Mouse (Mus musculus) kidney, embryonic 15.5 days (tissue): ENCODE data around the gene Oog1. TPM values are rescaled to one million over a fixed set of nuclear protein-coding genes. Genes with fewer than 3 reads are reported as not detected.
A peak's percentile ranks its signal among the peaks of the same experiment; 100 is the strongest.
"Not testable (repeated sequence)": the region's sequence is repeated elsewhere in the genome, so short reads cannot be mapped to it uniquely, and the experiment has no call there.

ENCODE experiments used
- ATAC-seq: fragments of 200-750 bp; cut with Nextera tagmentation; replicated peaks from 2 replicates; pipeline ENCODE4 v1.8.0; 2017; ENCODE audit warnings: moderate TSS enrichment; ENCODE audit not compliant: low FRiP score
- H3K27ac ChIP-seq: fragments of 300-500 bp; sonication (generic); 2 replicates; pipeline ENCODE4 v1.5.1; 2015; ENCODE audit warnings: mild to moderate bottlenecking, inconsistent platforms
- H3K27me3 ChIP-seq: fragments of 300-500 bp; sonication (generic); 2 replicates; pipeline ENCODE4 v1.6.1; 2015; ENCODE audit warnings: inconsistent platforms
- H3K36me3 ChIP-seq: fragments of 300-500 bp; sonication (generic); 2 replicates; pipeline ENCODE4 v1.6.1; 2015; ENCODE audit warnings: inconsistent platforms
- H3K4me1 ChIP-seq: fragments of 300-500 bp; sonication (generic); 2 replicates; pipeline ENCODE4 v1.6.1; 2015; ENCODE audit warnings: inconsistent platforms
- H3K4me2 ChIP-seq: fragments of 300-500 bp; sonication (generic); 2 replicates; pipeline ENCODE4 v1.6.1; 2015; ENCODE audit warnings: moderate library complexity, mild to moderate bottlenecking, inconsistent platforms
- H3K4me3 ChIP-seq: fragments of 300-500 bp; sonication (generic); replicated peaks from 2 replicates; pipeline ENCODE4 v1.5.1; 2015; ENCODE audit warnings: mild to moderate bottlenecking, inconsistent platforms
- H3K9ac ChIP-seq: fragments of 300-500 bp; sonication (generic); 2 replicates; pipeline ENCODE4 v1.6.1; 2015; ENCODE audit warnings: mild to moderate bottlenecking, inconsistent platforms
- H3K9me3 ChIP-seq: fragments of 300-500 bp; sonication (generic); replicated peaks from 2 replicates; pipeline ENCODE4 v1.6.1; 2016; ENCODE audit warnings: inconsistent platforms
- WGBS: fragments of 180-500 bp; shearing (Covaris S2); methylation state at CpG from one replicate; pipeline ENCODE4 v1.1.7; 2015; ENCODE audit warnings: mixed read lengths; 5-methylcytosine and 5-hydroxymethylcytosine counted together
- polyA plus RNA-seq: library from polyadenylated mRNA; unstranded; fragments of >200 nt; fragmentation: Nextera tagmentation; extraction: Ambion mirVana; gene quantifications from 2 replicates; pipeline ENCODE4 v1.2.1, GENCODE M21; 2015

Oog1 gene
- not detected in 2 replicates for polyA plus RNA-seq

DNA sequence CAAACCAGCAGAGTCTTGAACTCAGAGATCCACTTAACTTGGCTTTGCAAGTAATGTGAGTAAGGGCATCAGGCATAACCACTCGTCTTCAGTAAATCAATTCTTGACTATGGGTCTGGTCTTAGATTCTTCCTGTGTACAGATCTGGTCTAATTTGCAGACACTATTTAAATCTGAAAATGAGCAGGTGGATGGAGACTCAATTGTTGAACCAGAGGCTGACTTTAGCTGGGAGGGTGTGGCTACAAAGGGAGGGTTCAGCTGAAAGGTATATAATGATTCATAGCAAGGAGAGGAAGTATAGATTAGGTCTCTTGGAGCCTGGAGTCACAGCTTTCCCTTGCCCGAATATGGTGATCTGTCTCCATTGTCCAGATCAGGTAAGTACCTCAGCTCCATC, at the start of gene Oog1:
Gene Oog1 (plus strand): TSS at position 301 of the 400 bp plus-strand sequence.
- not testable (repeated sequence) for H3K27ac ChIP-seq, H3K36me3 ChIP-seq, ATAC-seq, H3K9me3 ChIP-seq, H3K4me1 ChIP-seq, H3K27me3 ChIP-seq, H3K9ac ChIP-seq, H3K4me3 ChIP-seq, H3K4me2 ChIP-seq
- 65% methylated on average over 1 of the region's 2 CpGs for WGBS

DNA sequence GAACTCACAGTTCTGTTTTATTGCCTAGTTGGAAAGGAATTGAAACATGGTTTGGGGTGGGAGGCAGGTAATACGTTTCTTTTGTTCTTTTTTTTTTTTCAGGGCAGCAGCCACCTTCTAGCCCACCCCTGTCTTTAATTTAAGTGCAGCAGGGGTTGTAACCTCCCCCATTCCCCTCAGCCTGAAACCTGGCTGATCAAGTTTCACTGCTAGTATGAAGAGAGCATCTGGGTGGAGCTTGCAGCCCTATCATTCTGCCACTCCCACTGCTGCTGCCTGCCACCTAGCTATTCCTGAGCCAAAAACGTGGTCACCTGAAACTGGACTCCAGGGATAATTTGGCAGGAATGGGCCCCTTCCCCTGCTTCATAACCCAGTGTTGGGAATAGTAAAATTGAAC, 1.1 kb upstream of the Oog1 start:
- WGBS: 0% methylated on average over 2 of the region's 2 CpGs
- ATAC-seq: peak; percentile 88
- H3K27me3 ChIP-seq, H3K36me3 ChIP-seq, H3K4me2 ChIP-seq, H3K9me3 ChIP-seq, H3K4me3 ChIP-seq, H3K9ac ChIP-seq, H3K27ac ChIP-seq, H3K4me1 ChIP-seq: not testable (repeated sequence)

GRCm38 (mm10) chr12:87618569-87618968, 16.1 kb downstream of the Oog1 start, which contains the start of gene Gm4027:
TSS of gene Gm4027 (plus strand) at chr12:87618869.
- not testable (repeated sequence) for ATAC-seq, H3K4me3 ChIP-seq, H3K27ac ChIP-seq, H3K9me3 ChIP-seq, H3K4me2 ChIP-seq, H3K9ac ChIP-seq, H3K27me3 ChIP-seq, H3K4me1 ChIP-seq, H3K36me3 ChIP-seq
- 93% methylated on average over 5 of the region's 7 CpGs for WGBS

DNA sequence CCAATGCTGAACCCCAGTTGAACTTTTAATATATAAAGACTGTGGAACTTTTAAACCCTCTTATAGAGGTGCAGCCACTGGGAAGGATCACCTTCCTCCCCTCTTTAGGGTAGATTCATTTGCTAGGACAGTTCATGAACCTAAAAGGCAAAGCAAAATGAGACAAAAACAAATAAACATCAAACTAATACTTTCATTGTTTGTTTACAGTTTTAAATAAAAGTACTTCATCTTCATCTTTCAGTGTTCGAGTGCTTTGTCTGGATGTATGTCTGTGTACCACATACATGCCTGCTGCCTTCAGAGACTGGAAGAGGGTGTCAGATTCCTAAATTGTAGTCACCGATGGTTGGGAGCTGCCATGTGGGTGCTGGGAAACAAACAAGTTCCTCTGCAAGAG, 42.0 kb downstream of the Oog1 start, which contains the start of gene Gm16381:
Gene Gm16381 (minus strand): TSS at position 101 of the 400 bp plus-strand sequence.
- H3K27ac ChIP-seq, H3K9ac ChIP-seq, H3K9me3 ChIP-seq, H3K27me3 ChIP-seq, H3K4me3 ChIP-seq, H3K4me1 ChIP-seq, H3K36me3 ChIP-seq, H3K4me2 ChIP-seq, ATAC-seq: not testable (repeated sequence)
- WGBS: 87% methylated on average over 2 of the region's 2 CpGs

DNA sequence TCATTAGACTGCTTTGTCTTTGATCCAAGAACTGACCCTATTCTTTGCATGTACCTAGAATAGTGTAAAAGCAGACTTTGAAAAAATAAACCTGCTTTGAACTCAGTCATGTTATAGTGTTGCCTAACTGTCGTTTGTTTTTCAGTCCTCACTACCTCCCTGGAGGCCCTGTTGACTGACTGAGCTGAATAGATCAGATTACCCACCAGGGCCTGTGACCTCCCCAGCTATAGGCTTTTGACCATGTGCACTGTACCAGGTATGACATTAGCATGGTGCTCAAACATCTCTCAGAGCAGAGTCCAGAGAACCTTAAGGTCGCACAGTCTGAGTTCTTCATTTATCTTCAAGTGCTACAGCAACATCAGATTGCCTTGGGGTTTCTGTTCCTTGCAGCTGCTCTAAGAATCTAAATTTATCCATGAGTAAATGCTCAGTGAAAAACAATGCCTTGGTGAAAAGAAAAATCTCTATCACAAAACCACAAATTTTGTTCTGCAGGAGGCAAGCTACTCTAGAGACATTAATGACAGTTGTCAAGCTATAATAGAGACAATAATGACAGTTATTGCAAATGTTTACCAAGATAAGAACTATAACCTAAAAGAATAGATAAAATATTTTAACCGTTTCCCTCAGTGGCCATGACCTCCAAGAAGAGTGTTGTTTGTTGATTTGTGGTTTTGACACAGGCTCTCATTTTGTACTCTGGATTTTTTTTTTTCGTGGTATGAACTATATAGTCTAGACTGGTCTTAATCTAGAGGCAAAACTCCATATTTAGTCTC, 50.6 kb downstream of the Oog1 start:
- not testable (repeated sequence) for H3K36me3 ChIP-seq, H3K27me3 ChIP-seq, H3K4me1 ChIP-seq, ATAC-seq, H3K4me2 ChIP-seq, H3K9me3 ChIP-seq, H3K9ac ChIP-seq, H3K27ac ChIP-seq, H3K4me3 ChIP-seq
- WGBS: 61% methylated on average over 2 of the region's 4 CpGs

Other genes starting within 250 kb of the Oog1 start
- gene Sptlc2, start 214.3 kb upstream of the Oog1 start, polyA plus RNA-seq: 75.4 and 78.5 TPM in 2 replicates
- 310 and 326 TPM in 2 replicates for gene Slirp, start 158.8 kb upstream of the Oog1 start, polyA plus RNA-seq
- gene Alkbh1, start 158.7 kb upstream of the Oog1 start, polyA plus RNA-seq: 61.9 and 64.6 TPM in 2 replicates
- gene Snw1, start 130.4 kb upstream of the Oog1 start, polyA plus RNA-seq: 135 and 136 TPM in 2 replicates
- not detected in 2 replicates for gene Gm5788, start 108.0 kb upstream of the Oog1 start, polyA plus RNA-seq
- not detected in 2 replicates for gene Gm8300, start 88.4 kb upstream of the Oog1 start, polyA plus RNA-seq
- gene Gm4027, start 16.2 kb downstream of the Oog1 start, polyA plus RNA-seq: not detected in 2 replicates
- gene Gm16381, start 41.9 kb downstream of the Oog1 start, polyA plus RNA-seq: not detected in 2 replicates
- gene Gm21319, start 173.1 kb downstream of the Oog1 start, polyA plus RNA-seq: not detected in 2 replicates
- gene Gm21936, start 192.8 kb downstream of the Oog1 start, polyA plus RNA-seq: not detected in 2 replicates
- not detected in 2 replicates for gene BB287469, start 213.9 kb downstream of the Oog1 start, polyA plus RNA-seq
- not detected in 2 replicates for gene Gm2001, start 239.7 kb downstream of the Oog1 start, polyA plus RNA-seq